Mouse (Mus musculus) heart, embryonic 10.5 days (tissue): ENCODE results near the gene Htr6. TPM values are rescaled to one million over a fixed set of nuclear protein-coding genes. Genes with fewer than 3 reads are reported as not detected.

ENCODE experiments used
- DNase-seq: peaks from one replicate; pipeline ENCODE4 v3.0.0-alpha.2; 2017; ENCODE audit warnings: low spot score
- H3K27ac ChIP-seq: fragments of 300-500 bp; sonication (generic); 2 replicates; pipeline ENCODE4 v1.5.1; 2016; ENCODE audit warnings: mild to moderate bottlenecking
- H3K27me3 ChIP-seq: fragments of 300-500 bp; sonication (generic); 2 replicates; pipeline ENCODE4 v1.6.1; 2016; ENCODE audit warnings: mild to moderate bottlenecking; ENCODE audit not compliant: poor library complexity, insufficient read depth, severe bottlenecking
- H3K36me3 ChIP-seq: fragments of 300-500 bp; sonication (generic); 2 replicates; pipeline ENCODE4 v1.6.1; 2016; ENCODE audit warnings: mild to moderate bottlenecking, moderate library complexity
- H3K4me1 ChIP-seq: fragments of 300-500 bp; sonication (generic); 2 replicates; pipeline ENCODE4 v1.6.1; 2016; ENCODE audit warnings: mild to moderate bottlenecking
- H3K4me3 ChIP-seq: fragments of 300-500 bp; sonication (generic); 2 replicates; pipeline ENCODE4 v1.5.1; 2016; ENCODE audit warnings: mild to moderate bottlenecking, moderate library complexity
- H3K9me3 ChIP-seq: fragments of 300-500 bp; sonication (generic); 2 replicates; pipeline ENCODE4 v1.6.1; 2016; ENCODE audit warnings: mild to moderate bottlenecking, moderate library complexity
- WGBS: fragments of 180-500 bp; shearing (Covaris S2); methylation state at CpG from one replicate; pipeline ENCODE4 v1.1.7; 2016; 5-methylcytosine and 5-hydroxymethylcytosine counted together
- polyA plus RNA-seq: library from polyadenylated mRNA; unstranded; fragments of >200 nt; fragmentation: Nextera tagmentation; extraction: Ambion mirVana; gene quantifications from 2 replicates; pipeline ENCODE4 v1.2.1, GENCODE M21; 2016

The Htr6 gene
- polyA plus RNA-seq, 1 experiment from 2014 or later, result not detected

DNA sequence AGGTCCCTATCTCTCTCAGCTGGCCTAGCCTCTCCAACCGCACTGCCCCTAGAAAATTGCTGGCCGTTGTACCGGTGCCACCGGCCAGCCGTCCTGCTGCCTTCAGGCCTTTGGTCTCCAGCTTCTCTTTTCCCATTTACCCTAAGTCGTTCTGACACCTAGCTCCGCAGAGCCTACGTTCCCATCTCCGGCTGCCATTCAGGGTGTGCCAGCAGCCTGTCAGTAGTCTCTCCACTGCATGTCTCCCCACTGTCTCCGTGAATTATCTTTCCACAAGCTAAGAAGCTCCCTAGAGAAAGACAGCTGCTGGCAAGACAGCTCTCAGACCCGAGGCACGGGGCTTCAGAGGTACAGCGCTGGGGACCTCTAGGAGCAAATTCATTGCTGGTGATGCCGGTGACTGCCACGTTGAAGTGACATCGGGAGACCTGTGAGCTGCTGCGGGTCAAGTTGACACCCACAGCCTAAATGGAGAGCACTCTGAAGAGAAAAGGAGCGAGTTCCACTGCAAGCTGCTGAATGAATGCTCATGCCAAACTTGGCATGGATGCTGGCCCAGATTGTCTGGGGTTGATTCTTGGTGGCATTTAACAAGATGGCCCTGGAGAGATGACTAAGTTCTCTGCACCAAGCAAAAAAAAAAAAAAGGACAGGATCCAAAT, 6.0 kb upstream of the Htr6 start:
- peaks cover 44% of the 10 kb centered on the region for H3K27me3 ChIP-seq
- no peaks in the 10 kb centered on the region for H3K9me3 ChIP-seq
- no peak overlapping the region for H3K27ac ChIP-seq
- no peaks in the 10 kb centered on the region for H3K36me3 ChIP-seq
- no peak for DNase-seq
- no peak overlapping the region for H3K4me3 ChIP-seq
- WGBS, result 70% methylated on average over 18 of the region's 18 CpGs
- H3K4me1 ChIP-seq, result peaks cover 14% of the 10 kb centered on the region

DNA sequence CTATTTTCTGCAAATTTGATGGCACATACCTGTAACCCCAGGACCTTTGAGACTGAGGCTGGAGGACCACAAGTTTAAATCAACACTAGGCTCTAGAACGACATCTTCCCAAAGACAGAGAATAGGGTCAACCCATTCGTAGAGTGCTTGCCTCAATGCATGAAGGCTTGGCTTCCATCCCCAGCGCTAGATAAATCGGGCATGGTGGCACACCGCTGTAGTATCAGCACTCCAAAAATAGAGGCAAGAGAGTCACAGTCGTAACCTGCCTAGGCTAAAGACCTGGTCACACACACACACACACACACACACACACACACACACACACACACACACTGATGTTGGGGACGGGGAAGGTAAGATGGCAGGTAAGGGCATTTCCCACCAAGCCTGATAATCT, 4.9 kb upstream of the Htr6 start:
- 84% methylated on average over 7 of the region's 7 CpGs for WGBS
- no peaks in the 10 kb centered on the region for H3K9me3 ChIP-seq
- peaks cover 53% of the 10 kb centered on the region for H3K27me3 ChIP-seq
- H3K4me3 ChIP-seq, result no peak overlapping the region
- no peak overlapping the region for H3K27ac ChIP-seq
- no peak for DNase-seq
- peaks cover 17% of the 10 kb centered on the region for H3K4me1 ChIP-seq
- no peaks in the 10 kb centered on the region for H3K36me3 ChIP-seq

GRCm38 (mm10) chr4:139079439-139079838, 4.1 kb upstream of the Htr6 start:
- peaks cover 26% of the 10 kb centered on the region for H3K4me1 ChIP-seq
- H3K4me3 ChIP-seq, result no peak overlapping the region
- no peaks in the 10 kb centered on the region for H3K9me3 ChIP-seq
- H3K27ac ChIP-seq, result no peak overlapping the region
- H3K36me3 ChIP-seq, result no peaks in the 10 kb centered on the region
- no peak for DNase-seq
- peaks cover 53% of the 10 kb centered on the region for H3K27me3 ChIP-seq
- WGBS, result 81% methylated on average over 11 of the region's 11 CpGs

DNA sequence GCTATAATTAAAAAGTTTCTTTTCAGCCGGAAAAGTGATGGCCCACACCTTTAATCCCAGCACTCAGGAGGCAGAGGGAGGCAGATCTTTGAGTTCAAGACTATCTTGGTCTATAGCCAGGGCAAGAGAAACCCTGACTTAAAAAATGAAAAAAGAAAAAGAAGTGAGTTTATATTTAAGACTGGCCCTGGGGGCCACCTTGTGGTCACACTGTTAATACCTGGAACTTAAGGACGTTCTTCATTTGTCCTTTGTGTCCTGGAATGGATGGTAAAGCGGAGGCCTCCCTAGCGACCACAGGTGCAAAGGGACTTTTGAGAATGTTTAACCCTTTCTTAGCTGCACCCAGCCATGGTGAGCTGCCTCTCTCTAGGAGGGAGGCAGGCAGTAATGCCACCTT, 3.4 kb upstream of the Htr6 start:
- no peaks in the 10 kb centered on the region for H3K9me3 ChIP-seq
- H3K36me3 ChIP-seq, result no peaks in the 10 kb centered on the region
- no peak overlapping the region for H3K4me3 ChIP-seq
- H3K27ac ChIP-seq, result no peak overlapping the region
- H3K4me1 ChIP-seq, result peaks cover 31% of the 10 kb centered on the region
- H3K27me3 ChIP-seq, result peaks cover 53% of the 10 kb centered on the region
- WGBS, result 23% methylated on average over 4 of the region's 4 CpGs
- no peak for DNase-seq

- H3K27me3 ChIP-seq, result peaks cover 57% of the 10 kb centered on the region
- no peak overlapping the region for H3K4me3 ChIP-seq
- no peak for DNase-seq
- 34% methylated on average over 2 of the region's 2 CpGs for WGBS
- no peak overlapping the region for H3K27ac ChIP-seq
- H3K9me3 ChIP-seq, result no peaks in the 10 kb centered on the region
- peaks cover 29% of the 10 kb centered on the region for H3K4me1 ChIP-seq
- no peaks in the 10 kb centered on the region for H3K36me3 ChIP-seq
These were observed 2.9 kb upstream of the Htr6 start for GRCm38 (mm10) chr4:139078313-139078712.

GRCm38 (mm10) chr4:139075915-139076314, 545 bp upstream of the Htr6 start:
- Histone ChIP-seq H3K4me3 (peak overlapping the region; percentile 67), H3K9me3 (no peaks in the 10 kb centered on the region), H3K4me1 (peaks cover 17% of the 10 kb centered on the region), H3K27ac (no peak overlapping the region), H3K36me3 (no peaks in the 10 kb centered on the region), H3K27me3 (peaks cover 73% of the 10 kb centered on the region)
- DNase-seq, result no peak
- 11% methylated on average over 5 of the region's 5 CpGs for WGBS

- H3K4me3 ChIP-seq, result peak overlapping the region; percentile 67
- no peak overlapping the region for H3K27ac ChIP-seq
- H3K27me3 ChIP-seq, result peaks cover 89% of the 10 kb centered on the region
- no peaks in the 10 kb centered on the region for H3K36me3 ChIP-seq
- peaks cover 17% of the 10 kb centered on the region for H3K4me1 ChIP-seq
- 14% methylated on average over 29 of the region's 29 CpGs for WGBS
- no peaks in the 10 kb centered on the region for H3K9me3 ChIP-seq
- no peak for DNase-seq
These were observed 1.3 kb downstream of the Htr6 start for GRCm38 (mm10) chr4:139074060-139074459.

DNA sequence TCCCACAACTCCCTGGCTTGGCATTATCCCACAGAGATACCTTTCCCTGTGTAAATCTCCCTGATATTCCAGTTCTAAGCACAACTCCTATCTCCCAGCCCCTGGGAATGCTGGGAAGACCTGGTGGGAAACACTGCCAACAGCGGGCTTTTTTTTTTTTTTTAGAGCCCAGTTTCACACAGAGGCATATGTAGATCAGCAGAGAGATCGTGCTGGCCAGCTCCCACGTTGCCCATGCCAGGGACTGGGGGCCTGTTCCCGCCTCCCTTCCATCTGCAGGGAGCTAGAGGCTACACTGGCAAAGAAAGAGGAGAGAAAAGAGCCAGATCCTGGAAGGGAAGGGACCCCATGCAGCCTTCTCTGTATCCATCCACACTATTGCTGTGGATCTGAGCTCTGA, 7.1 kb downstream of the Htr6 start:
- Histone ChIP-seq H3K9me3 (no peaks in the 10 kb centered on the region), H3K27me3 (peaks cover 66% of the 10 kb centered on the region), H3K27ac (no peak overlapping the region), H3K4me3 (no peak overlapping the region), H3K4me1 (no peaks in the 10 kb centered on the region), H3K36me3 (no peaks in the 10 kb centered on the region)
- WGBS, result 34% methylated on average over 4 of the region's 4 CpGs
- DNase-seq, result no peak

DNA sequence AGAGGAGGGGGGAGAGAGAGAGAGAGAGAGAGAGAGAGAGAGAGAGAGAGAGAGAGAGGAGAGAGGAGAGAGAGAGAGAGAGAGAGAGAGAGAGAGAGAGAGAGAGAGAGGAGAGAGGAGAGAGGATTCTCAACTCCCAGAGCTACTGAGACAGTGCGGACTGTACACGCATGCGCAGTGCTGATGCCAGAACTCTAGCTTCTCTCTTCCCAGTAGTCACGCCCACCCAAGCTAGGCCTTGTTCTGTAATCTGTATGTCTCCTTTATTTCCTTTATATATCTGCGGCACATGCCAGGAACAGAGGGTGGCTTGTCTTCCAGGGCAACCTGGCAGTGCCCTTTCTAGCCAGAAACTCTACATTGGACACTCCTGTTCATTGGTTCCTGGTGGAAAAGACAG, 10.5 kb downstream of the Htr6 start:
- WGBS, result 85% methylated on average over 5 of the region's 5 CpGs
- Histone ChIP-seq H3K9me3 (no peaks in the 10 kb centered on the region), H3K4me3 (no peak overlapping the region), H3K36me3 (no peaks in the 10 kb centered on the region), H3K4me1 (no peaks in the 10 kb centered on the region), H3K27me3 (peaks cover 41% of the 10 kb centered on the region), H3K27ac (no peak overlapping the region)
- no peak for DNase-seq

GRCm38 (mm10) chr4:139059569-139059968, 15.8 kb downstream of the Htr6 start:
- 9% methylated on average over 7 of the region's 7 CpGs for WGBS
- Histone ChIP-seq H3K27me3 (peaks cover 24% of the 10 kb centered on the region; the same call in 1 of the 2 replicates), H3K36me3 (no peaks in the 10 kb centered on the region), H3K9me3 (no peaks in the 10 kb centered on the region), H3K27ac (no peak overlapping the region), H3K4me1 (peaks cover 2% of the 10 kb centered on the region; the same call in 1 of the 2 replicates), H3K4me3 (no peak overlapping the region)
- peak; percentile 81 for DNase-seq

DNA sequence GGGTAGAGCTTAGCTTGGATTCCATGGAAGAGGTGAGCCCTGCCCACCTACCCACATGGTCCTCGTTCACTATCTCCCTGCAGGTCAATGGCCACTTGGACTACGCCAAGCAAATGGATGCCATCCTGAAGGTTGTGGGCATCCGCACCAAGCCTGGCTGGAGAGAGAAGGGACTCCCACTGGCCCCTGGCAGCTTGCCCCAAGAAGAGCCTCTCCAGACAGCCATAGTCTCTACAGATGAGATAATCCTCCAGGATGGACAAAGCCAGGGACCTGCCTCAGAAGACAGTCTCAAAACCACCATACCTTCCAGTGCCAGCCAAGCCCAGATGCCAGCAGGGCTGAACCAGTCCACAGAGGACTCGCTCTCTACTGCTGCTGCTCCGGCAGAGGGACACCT, 17.3 kb downstream of the Htr6 start:
- no peak for DNase-seq
- no peak overlapping the region for H3K27ac ChIP-seq
- no peaks in the 10 kb centered on the region for H3K36me3 ChIP-seq
- H3K4me1 ChIP-seq, result peaks cover 7% of the 10 kb centered on the region; the same call in 1 of the 2 replicates
- H3K9me3 ChIP-seq, result no peaks in the 10 kb centered on the region
- H3K27me3 ChIP-seq, result peaks cover 25% of the 10 kb centered on the region; the same call in 1 of the 2 replicates
- H3K4me3 ChIP-seq, result no peak overlapping the region
- WGBS, result 80% methylated on average over 5 of the region's 5 CpGs

DNA sequence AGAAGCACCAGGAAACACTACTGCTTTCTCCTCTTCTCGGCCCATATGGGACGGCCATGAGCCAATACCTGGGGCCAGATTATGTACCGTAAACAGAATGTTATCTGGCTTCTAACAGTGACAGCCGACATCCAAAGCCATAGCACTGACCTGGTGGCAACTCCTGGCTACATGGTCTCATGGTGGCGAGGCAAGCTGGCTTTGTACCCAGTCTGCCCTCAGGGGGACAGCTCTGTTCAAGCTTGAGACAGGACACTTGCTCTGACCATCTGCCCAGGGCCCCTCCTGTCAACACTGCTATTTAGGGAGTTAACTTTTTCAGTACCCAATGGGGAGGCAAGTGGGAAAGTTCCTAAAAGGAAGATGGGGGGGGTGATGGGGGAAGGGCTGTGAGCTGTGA, 18.1 kb downstream of the Htr6 start:
- peaks cover 30% of the 10 kb centered on the region; the same call in 1 of the 2 replicates for H3K27me3 ChIP-seq
- peaks cover 7% of the 10 kb centered on the region; the same call in 1 of the 2 replicates for H3K4me1 ChIP-seq
- DNase-seq, result no peak
- 73% methylated on average over 5 of the region's 5 CpGs for WGBS
- no peaks in the 10 kb centered on the region for H3K36me3 ChIP-seq
- no peak overlapping the region for H3K4me3 ChIP-seq
- H3K9me3 ChIP-seq, result no peaks in the 10 kb centered on the region
- H3K27ac ChIP-seq, result no peak overlapping the region

GRCm38 (mm10) chr4:139055744-139056143, 19.6 kb downstream of the Htr6 start:
- H3K27ac ChIP-seq, result no peak overlapping the region
- DNase-seq, result no peak
- H3K4me1 ChIP-seq, result peaks cover 7% of the 10 kb centered on the region; the same call in 1 of the 2 replicates
- H3K4me3 ChIP-seq, result no peak overlapping the region
- no peaks in the 10 kb centered on the region for H3K9me3 ChIP-seq
- WGBS, result 73% methylated on average over 3 of the region's 3 CpGs
- peaks cover 22% of the 10 kb centered on the region; the same call in 1 of the 2 replicates for H3K27me3 ChIP-seq
- H3K36me3 ChIP-seq, result no peaks in the 10 kb centered on the region

DNA sequence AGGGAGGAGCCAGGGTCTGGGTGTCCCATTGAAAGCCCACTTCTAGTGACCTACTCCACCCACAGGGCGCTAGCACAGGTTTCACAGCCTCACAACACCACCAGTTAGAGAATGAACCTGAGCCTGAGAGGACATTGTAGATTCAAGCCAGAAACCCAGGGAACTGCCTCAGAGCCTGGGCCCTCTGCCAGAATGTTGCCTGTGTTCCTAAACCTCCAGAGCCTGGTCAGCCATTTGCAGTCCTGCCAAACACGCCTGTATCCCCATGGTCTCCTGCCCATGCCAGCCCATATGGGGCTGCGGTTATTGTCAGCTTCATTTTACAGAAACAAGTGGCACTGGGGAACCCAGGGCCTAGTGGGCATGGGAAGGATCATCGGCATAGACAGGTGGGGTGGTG, 20.0 kb downstream of the Htr6 start:
- H3K27ac ChIP-seq, result no peak overlapping the region
- peaks cover 22% of the 10 kb centered on the region; the same call in 1 of the 2 replicates for H3K27me3 ChIP-seq
- 79% methylated on average over 4 of the region's 4 CpGs for WGBS
- H3K9me3 ChIP-seq, result no peaks in the 10 kb centered on the region
- no peak for DNase-seq
- no peaks in the 10 kb centered on the region for H3K36me3 ChIP-seq
- H3K4me3 ChIP-seq, result no peak overlapping the region
- H3K4me1 ChIP-seq, result peaks cover 7% of the 10 kb centered on the region; the same call in 1 of the 2 replicates
